Mouse (Mus musculus) fat pad, adult 2 months (tissue): ENCODE measurements around the gene Caln1.

ENCODE experiments used
- DNase-seq: peaks from one replicate; pipeline ENCODE4 v3.0.0-alpha.2; 2011; ENCODE audit warnings: low read depth, low spot score; ENCODE audit errors: extremely low read depth

Caln1 gene

DNA sequence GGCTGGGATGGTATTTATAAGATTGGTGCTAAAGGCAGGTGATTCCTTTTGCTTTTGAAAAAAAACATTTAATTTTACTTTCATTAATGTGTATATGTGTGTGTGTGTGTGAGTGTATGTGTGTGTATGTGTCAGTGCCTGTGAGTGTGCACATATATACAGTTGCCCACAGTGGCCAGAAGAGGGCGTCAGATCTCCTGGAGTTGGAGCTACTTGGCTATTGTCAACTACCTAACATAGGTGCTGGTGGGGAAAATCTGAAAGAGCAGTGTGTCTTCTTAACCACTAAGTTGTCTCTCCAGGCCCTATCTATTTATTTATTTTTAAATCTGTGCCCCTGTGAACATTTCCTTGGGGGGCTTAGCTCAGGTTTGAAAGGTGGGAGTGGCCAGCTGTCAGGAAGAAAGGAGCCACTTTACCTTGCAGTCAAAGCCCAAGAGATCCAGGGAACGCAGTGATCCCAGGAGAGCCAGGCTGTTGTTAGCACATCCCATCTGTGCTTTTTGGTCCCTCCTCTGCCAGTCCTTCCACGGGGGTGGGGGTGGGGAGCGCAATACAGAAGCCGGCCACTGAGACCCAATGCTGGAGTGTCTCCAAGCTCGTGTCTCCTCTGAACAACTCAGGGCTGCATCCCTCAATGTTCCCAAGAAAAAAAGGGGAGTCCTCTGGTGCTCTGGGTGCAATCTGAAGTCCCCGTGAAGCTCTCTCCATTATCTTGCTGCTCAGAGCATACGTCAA lies 24.5 kb downstream of the Caln1 start:
- no peak for DNase-seq

DNA sequence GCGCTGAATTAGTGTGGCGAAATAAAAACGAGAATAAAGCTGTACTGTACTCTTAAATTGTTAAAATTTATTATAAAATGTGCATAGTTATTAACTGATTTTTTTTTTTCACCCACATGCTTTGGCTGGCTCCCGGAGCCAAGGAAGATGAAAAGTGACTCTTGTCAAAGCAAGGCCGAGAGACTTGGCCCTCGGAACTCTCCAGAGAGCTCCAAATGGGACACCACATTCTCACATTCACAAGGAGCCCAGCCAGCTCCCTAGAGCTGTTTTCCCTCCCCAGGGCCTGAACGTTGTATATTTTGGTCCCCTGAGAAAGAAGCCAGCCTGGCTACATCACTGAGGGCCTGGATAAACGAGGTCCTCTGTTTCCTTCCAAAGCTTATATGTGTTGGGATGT lies 25.1 kb downstream of the Caln1 start:
- DNase-seq = no peak

DNA sequence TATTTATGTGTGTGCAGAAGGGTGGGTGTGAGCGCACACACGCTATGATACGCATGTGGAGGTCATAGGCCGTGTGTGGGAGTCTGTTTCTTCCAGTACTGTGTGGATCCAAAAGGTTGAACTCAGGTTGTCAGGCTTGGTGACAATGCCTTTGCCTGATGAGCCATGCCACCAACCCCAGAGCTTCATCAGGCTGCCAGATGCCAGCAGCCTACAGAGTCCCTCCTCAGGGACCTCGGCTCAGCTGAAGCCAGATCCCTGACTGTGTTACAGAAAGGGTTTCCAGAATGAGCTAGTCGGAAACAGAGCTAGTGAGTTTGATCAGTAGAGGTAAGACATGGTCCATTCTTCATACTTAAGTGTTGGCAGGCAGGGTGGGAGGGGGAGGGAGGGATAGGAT lies 25.9 kb downstream of the Caln1 start:
- no peak for DNase-seq

DNA sequence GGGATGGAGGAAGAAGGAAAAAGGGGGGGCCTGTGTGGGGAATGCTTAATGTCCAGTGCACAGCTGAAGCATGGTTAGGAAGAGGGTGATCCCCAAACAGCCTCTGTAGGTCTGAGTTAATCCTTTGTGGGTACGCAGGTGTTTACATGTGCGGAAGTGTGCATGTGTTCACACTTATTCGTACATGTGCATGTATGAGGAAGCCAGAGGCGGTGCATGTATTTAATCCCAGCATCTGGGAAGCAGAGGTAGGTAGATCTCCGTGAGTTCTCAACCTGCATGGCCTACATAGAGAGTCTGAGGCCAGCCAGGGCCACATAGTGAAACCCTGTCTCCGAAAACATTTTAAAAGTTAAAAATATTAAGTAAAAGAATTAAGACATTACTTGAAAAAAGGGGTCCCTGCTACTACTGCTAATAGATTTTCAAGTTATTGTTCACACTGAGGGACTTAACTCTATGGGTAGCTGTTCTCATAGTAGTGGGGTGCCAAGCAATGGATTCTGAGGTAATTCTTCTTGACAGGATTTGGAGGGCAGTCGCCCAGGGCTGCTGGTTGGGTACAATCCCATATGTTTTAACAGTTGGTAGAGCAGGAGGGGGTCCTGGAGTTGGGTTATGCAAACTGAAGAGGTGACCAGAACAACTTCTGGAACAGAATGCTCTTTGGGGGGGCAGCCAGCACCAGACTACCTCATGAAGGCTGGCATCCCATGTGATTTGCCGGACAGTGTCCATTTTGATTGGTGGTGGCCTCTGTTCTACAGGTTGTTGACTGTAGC lies 31.1 kb downstream of the Caln1 start:
- DNase-seq = no peak

DNA sequence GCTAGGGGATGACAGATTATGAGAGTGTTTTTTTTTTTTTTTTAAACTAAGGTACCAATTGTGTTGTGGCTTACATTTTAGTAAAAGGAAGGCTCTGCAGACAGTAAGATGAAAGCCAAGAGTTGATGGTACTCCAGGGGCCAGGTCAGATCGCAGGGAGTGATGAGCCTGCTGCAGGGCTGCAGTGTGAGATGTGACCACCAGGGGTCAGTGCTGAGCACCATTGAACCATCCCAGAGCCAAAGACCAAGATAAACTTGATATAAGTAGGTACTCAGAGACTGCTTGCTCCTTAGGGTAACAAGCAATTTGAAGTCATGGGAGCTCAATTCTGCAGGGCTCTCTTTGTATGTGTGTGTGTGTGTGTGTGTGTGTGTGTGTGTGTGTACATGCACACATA lies 35.9 kb downstream of the Caln1 start:
- no peak for DNase-seq

DNA sequence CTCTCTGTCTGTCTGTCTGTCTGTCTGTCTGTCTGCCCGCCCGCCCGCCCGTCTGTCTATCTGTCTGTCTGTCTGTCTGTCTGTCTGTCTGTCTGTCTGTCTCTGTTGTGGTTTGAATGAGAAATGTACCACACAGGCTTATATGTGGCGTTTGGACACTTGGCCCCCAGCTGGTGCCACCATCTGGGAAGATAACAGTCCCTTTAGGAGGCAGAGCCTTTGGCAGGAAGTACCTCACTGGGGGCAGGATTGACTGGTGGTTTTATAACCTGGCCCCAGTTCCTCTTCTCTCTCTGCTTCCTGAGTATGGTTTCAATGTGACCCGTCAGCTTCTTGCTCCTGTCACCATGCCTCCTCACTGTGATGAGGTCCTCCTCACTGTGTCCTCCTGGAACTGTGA lies 40.5 kb downstream of the Caln1 start:
- no peak for DNase-seq

DNA sequence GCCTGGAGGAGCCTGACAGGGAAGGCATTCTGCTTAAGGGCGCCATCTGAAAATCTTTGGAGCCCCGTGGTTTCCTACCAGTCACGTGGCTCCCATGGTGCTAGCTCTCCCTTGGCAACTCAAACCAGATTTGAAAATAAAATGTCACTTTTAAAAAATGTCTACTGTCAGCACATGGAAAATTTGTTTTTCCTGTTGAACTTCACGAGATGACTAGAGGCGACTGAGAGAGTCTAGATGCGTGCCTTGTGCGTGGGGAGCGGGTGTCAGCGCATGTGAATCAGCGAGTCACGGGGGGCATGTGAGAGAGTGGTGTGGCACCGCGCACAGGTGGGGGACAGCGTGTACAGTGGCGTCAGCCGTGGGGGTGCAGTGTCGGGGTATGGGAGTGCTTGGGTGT lies 42.3 kb downstream of the Caln1 start:
- DNase-seq = no peak

DNA sequence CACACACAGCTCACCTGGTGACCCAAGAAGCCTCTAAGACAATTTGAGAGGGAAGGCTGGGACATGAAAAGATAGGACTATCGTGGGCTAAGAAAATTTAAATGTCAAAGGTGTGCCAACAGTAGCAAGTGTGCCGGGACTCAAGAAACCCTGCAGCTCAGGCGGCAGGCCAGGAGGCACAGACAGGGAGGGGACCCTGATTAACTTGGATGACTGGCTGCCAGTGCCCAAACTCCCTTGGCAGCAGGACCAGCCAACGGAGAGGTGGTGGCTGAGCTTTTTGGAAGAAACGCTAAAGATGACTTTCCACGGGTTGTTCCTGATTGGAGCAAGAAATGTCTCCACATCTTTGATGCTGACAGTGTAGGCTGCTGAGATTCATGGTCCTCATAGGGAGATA lies 78.2 kb downstream of the Caln1 start:
- DNase-seq = no peak

DNA sequence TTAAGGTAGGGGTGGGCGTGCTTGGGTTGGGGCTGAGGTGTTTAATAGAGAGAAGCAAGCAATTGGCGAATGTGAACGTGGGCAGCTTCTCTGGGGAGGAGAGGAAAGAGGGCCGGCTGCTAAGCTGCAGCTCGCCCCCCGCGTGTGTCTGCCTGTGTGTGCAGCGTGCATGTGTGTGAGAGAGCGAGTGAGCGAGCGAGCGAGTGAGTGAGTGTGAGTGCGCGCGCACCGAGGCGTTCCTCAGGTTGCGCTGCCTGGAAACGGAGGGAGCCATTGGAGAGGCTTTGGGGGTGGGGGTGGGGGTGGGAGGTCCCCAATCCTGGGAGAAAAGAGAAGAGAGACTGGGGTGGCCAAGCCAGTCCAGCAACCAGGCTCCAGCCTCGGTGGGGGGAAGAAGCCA lies 79.2 kb downstream of the Caln1 start:
- DNase-seq = no peak

DNA sequence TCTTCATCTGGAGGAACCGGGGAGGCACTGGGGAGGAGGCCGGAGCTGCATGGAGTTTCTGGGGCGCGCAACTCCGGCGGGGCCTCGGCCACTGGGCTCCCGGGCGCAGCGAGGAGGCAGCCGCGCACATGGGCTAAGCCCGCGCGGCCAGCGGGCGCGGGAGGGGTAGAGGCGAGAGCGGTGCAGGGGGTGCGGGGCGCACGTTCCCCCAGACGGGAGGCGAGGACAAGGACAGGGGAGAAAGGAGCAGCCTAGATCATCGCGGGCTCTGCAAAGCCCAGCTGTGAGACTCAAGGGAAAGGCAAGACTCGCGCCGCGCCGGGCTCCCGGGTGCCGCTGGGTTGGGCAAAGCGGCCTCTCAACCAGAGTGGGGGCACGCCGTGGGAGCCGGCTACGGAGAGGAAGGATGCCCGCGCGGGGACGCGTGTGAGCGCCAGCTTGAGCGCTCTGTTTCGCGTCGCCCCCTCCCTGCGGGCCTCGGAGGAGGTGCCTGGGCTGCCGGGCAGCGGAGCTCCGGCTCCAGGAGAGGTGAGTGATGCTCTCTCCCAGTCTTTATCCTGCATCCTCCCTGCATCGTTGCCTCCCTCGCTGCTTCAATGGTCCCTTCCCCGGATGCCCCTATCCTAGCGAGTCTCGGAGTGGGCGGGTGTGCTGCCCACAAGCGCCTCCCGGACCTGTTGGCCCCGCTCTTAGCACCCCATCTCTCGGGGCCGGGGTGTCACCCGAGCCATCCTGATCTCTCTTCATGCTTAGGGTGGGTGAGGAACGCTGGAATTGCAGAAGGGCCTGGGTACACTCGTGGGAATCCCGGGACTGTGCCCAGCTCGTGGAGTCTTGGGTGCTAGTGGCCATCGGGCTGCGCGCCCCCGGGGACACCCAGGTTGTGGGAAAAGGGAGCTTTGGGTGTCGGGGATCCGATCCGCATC lies 79.9 kb downstream of the Caln1 start:
- DNase-seq = no peak

DNA sequence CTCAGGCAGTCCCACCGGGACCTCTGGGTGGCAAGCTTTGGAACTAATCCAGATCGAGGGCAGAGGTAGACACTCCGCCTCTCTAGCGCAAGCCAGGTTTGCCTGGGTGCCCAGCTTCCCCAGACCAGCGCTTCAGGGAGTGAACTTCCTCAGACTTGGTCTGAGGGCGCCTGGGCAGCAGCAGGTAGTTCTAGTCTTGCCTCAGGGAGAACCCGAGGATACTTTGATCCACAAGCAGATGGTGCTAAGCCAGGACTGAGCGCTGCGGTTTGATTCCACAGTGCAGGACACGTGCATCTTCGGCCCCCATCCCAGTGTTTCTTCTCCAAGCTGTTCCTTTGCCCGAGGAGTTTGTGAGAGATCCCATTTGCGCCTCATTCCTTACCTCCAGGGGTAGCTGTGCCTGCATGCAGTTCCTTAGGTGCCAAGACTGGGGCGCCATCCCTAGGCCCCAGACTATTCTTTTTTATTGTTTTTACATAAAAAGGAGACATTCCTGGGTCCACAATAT lies 80.8 kb downstream of the Caln1 start:
- DNase-seq = no peak

DNA sequence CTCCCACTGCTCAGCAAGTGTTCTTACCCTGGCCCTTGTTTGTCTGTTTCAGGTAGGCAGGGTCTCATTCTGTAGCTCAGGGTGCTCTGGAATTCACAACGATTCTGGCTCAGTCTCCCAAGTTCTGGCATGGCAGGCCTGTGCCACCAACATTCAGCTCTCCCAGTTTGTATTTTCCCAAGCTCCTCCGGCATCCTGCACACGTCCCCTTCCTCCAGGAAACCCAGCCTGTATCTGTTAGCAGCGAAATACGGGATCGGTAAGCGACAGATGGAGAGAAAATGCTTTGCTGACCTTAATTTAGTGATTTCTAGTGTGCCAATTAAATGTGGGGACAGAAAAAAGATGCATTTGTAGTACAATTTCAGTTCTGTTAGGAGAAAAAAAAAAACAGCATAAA lies 88.8 kb downstream of the Caln1 start:
- no peak for DNase-seq

DNA sequence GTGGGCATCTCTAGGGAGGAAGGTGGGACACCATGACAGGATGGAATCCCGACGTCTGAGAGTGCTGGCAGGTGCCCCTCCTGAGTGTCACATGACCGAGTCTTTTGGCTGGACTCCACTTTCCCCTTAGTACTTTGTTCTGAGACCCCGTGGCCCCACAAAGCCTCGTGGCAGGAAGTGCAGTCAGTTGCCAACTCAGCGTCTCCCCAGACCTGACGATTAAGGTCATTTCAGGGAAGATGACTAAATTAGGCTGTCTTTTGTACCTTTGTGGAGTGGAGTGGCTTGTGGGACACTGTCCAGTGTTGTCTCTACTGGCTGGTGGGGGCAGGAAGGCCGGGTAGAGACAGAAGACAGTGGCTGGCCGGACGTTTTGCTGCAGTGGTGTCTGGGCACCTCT lies 103.0 kb downstream of the Caln1 start:
- no peak for DNase-seq

DNA sequence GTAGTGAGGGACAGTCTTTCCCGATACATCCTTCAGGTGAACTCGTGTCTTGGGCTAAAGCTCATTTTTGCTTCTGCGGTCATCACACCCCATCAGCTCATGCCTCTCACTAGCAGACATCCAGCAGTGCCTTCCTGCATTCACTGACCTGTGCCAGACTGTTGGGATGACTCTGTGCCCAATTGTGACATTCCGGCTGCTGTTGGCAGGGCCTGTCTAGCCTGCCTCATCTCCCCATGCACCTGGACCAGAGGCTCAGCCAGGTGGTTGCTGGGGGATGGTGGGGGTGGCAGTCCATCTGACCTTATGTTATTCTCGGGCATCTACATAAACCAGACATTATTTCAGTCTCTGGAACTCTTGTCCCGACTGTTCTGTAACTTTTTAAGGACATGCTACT lies 105.6 kb downstream of the Caln1 start:
- no peak for DNase-seq

DNA sequence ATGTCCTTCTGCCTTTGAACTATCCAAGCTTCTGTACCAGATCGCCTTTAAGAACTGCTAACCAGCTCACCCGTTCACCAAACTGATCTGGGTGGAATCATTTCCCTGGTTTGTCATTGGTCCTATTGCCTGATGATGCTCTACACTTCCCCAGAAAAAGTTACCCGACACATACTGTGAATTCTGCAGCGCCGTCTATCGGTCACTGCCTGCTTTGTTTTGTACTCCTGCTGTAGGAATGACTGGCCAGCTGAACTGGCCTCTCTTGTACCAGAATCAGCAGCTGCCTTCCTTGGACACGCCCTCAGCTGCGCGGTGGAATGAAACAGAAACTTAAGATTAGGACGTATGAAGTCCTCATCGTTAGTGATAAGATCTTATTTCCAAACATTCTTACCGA lies 107.5 kb downstream of the Caln1 start:
- DNase-seq = no peak

DNA sequence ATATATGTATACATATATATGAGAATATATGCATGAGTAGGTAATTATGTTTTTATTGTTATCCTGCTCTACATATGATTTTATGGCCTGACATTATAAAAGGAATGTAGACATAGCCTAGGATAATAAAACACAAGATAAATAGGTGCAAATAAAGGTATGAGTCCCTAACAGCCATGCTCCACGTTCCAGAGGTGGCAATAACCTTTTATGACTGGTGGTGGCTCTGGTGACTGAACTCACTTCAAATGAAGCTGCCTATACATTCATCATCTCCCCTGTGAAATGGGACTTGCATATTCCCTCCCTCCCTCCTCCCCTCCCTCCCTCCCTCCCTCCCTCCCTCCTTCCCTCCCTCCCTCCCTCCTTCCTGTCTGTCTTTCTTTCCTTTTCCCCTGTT lies 111.0 kb downstream of the Caln1 start:
- DNase-seq = no peak

DNA sequence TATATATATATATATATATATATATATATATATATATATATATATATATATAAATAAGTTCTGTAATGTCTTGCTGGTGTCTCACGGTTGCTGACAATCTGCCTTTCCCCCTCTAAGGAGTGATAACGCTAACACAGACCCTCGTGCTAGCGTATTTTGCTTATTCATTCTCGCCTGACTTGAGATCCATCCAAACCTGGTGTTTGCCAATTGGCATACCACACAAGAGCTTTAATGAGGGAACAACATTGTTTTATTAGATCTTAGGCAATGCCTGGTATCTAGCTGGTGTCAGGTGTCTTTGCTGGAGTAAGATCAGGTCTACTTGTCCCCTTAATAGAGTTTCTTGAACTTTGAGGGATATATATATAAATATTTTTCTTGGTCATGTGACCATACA lies 122.2 kb downstream of the Caln1 start:
- DNase-seq = no peak

DNA sequence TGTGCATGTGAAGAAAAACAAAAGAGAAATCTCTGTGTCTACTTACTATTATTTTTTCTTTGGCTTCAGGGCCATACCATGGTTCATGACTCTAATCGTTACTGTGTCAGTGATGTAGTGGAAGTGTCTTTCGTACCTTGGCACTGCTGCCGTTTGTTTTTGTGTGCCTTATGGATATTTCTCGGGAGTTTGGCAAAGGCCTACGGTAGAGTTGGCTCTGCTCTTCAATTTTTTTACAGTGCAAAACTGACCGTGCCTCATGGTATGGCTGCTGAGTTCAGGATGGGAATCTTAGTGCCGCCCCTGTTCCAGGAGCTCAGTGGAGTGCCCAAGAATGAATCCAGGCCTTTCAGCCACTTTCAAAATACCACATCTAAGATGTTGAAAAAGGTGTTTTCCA lies 123.0 kb downstream of the Caln1 start:
- no peak for DNase-seq

DNA sequence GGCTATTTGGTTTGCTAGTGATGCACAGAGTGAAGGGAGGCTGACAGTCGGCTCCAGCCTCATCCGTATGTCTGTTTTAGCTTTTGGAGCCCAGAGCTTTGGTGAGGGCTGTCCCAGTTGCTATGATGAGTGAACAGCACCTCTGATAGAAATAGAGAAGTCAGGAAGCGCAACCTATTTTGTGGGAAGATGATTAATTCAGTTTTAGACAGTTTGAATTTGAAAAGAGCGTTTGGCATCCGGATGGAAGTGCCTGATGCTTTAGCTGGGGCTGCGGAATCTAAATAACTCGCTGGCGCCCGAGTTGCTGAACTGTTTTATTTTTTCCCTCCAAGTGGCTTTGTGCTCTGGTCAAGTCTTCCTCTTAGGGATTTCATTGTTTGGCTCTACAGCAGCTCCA lies 133.3 kb downstream of the Caln1 start:
- no peak for DNase-seq

DNA sequence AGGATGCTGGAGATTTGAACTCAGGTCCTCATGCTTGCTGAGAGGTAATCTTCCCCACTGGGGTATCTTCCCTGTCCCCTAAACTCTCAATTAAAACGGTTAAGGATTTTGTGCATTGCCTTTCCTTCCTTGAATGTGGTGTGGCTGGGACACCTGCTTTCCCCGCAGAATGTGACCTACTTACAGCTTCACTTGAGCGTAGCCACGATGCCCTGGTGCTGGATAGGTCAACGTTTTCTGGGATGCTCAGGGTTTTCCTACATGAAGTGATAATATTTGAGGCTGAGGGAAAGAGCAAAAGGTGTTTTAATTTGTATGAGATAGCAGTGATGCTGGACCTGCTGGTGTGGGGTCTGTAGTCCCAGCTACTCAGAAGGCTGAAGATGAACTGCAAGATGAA lies 135.6 kb downstream of the Caln1 start:
- DNase-seq = no peak

DNA sequence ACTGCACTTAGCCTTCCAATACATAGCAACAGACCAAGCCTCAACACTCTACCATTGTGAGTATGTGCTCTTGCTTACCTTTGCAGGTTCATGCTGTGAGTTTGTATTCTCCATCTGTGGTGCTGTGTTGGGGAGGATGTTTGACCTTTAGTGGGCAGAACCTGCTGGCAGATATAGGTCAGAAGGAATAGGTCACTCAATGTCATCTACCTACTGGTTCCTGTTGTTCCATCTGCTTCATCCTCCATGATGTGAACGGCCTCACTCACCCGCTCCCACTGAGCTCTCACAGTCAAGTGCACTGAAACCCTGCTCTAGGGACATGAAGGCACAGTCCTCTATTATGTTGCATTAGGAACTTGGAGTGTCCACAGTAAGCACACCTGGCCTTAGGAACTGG lies 141.3 kb downstream of the Caln1 start:
- DNase-seq = no peak
